In genomic region chr9:123219826-123220225, GRCm38 (mm10) we compare ENCODE assay signal across 16 mouse cellular contexts. TPM values are rescaled to one million over a fixed set of nuclear protein-coding genes. Genes with fewer than 3 reads are reported as not detected.
DNase-seq lines count a peak whose midpoint lies in the region; ATAC-seq and TF ChIP-seq lines count a peak whose summit lies in the region.
"Had no signal": no experiment of that assay in that cellular context is flagged by ENCODE, and none has a peak within 500 bp of the region (broad histone marks: within the 10 kb centered on the region; RNA-seq: fewer than 3 reads in every experiment).

No protein-coding gene starts in this region.

- no peaks in the 10 kb centered on the region for H3K9me3 ChIP-seq in hindbrain, embryonic 15.5 days
- no peaks in the 10 kb centered on the region for H3K9me3 ChIP-seq in hindbrain, embryonic 11.5 days (ENCODE audit: control insufficient read depth, low read length)
- H3K9me3 ChIP-seq in lung, postnatal 0 days (ENCODE audit: low read length) = no peaks in the 10 kb centered on the region
- no peaks in the 10 kb centered on the region for H3K9me3 ChIP-seq in stomach, embryonic 15.5 days
- H3K9me3 ChIP-seq: forebrain, embryonic 13.5 days; liver, embryonic 15.5 days; neural tube, embryonic 15.5 days had no signal

- no peak for ATAC-seq in hindbrain, embryonic 15.5 days (ENCODE audit: low FRiP score, low read depth)
- no peak for ATAC-seq in hindbrain, embryonic 11.5 days (ENCODE audit: low FRiP score)
- ATAC-seq in lung, postnatal 0 days = no peak
- ATAC-seq in stomach, embryonic 15.5 days (ENCODE audit: insufficient read depth, low FRiP score, low read depth) = no peak
- ATAC-seq: forebrain, embryonic 13.5 days; midbrain, embryonic 16.5 days had no signal

- WGBS in hindbrain, embryonic 15.5 days = 71% methylated on average over 5 of the region's 5 CpGs
- 80% methylated on average over 5 of the region's 5 CpGs for WGBS in hindbrain, embryonic 11.5 days
- 20% methylated on average over 5 of the region's 5 CpGs for WGBS in lung, postnatal 0 days
- 27% methylated on average over 5 of the region's 5 CpGs for WGBS in lung, adult 2 months
- 46% methylated on average over 5 of the region's 5 CpGs for WGBS in stomach, embryonic 15.5 days

- no peak overlapping the region for H3K4me3 ChIP-seq in hindbrain, embryonic 15.5 days
- H3K4me3 ChIP-seq in hindbrain, embryonic 11.5 days (ENCODE audit: low read depth, low read length) = no peak overlapping the region
- H3K4me3 ChIP-seq in lung, postnatal 0 days (ENCODE audit: low read depth, low read length) = no peak overlapping the region
- no peak overlapping the region for H3K4me3 ChIP-seq in lung, adult 2 months (replicated peaks; ENCODE audit: extremely low read depth, low read depth, low read length)
- no peak overlapping the region for H3K4me3 ChIP-seq in left cerebral cortex, adult 2 months
- H3K4me3 ChIP-seq in stomach, embryonic 15.5 days (replicated peaks) = no peak overlapping the region
- H3K4me3 ChIP-seq: forebrain, embryonic 13.5 days; liver, embryonic 15.5 days; neural tube, embryonic 15.5 days had no signal

- H3K4me2 ChIP-seq in hindbrain, embryonic 15.5 days = no peak overlapping the region
- no peak overlapping the region for H3K4me2 ChIP-seq in hindbrain, embryonic 11.5 days (replicated peaks; ENCODE audit: low read depth, low read length)
- H3K4me2 ChIP-seq in lung, postnatal 0 days (replicated peaks; ENCODE audit: low read depth, low read length) = no peak overlapping the region
- H3K4me2 ChIP-seq in stomach, embryonic 15.5 days = no peak overlapping the region
- H3K4me2 ChIP-seq: forebrain, embryonic 13.5 days; liver, embryonic 15.5 days; neural tube, embryonic 15.5 days had no signal

- peaks cover 8% of the 10 kb centered on the region; the same call in 1 of the 2 replicates for H3K4me1 ChIP-seq in hindbrain, embryonic 15.5 days (replicated peaks)
- no peaks in the 10 kb centered on the region for H3K4me1 ChIP-seq in hindbrain, embryonic 11.5 days (replicated peaks; ENCODE audit: control insufficient read depth, insufficient read depth, low read length)
- H3K4me1 ChIP-seq in lung, postnatal 0 days (ENCODE audit: insufficient read depth, low read depth, low read length) = no peaks in the 10 kb centered on the region
- peaks cover 2% of the 10 kb centered on the region; the same call in 1 of the 2 replicates for H3K4me1 ChIP-seq in lung, adult 2 months (ENCODE audit: control insufficient read depth, insufficient read depth, low read length)
- H3K4me1 ChIP-seq in stomach, embryonic 15.5 days = no peaks in the 10 kb centered on the region

- no peak for TF ChIP-seq EP300 in lung, postnatal 0 days (IDR thresholded peaks at IDR 0.05)

- no peak for DNase-seq in hindbrain, embryonic 11.5 days (ENCODE audit: low spot score)
- DNase-seq in lung, postnatal 0 days (ENCODE audit: low spot score) = peak; percentile 44
- no peak for DNase-seq in lung, adult 2 months
- DNase-seq in left cerebral cortex, adult 2 months (ENCODE audit: extremely low spot score in 1 of 2, low spot score in 2 of 2) = peak; percentile 21 to 40
- no peak for DNase-seq in cerebellum, adult 8-10 months
- DNase-seq: adrenal gland, postnatal 25 days; cerebellum, adult 18-20 months; spleen, adult 18-20 months; thymus, postnatal 4 days had no signal

- no peak for TF ChIP-seq POLR2A in lung, adult 2 months (IDR thresholded peaks at IDR 0.05; ENCODE audit: borderline replicate concordance, extremely low read depth, low read depth, low read length)

- H3K27ac ChIP-seq in hindbrain, embryonic 15.5 days (replicated peaks) = 0 out of 2 replicates have a peak overlapping the region, but pooled peaks have one; percentile 21
- no peak overlapping the region for H3K27ac ChIP-seq in hindbrain, embryonic 11.5 days (ENCODE audit: low read depth, low read length)
- H3K27ac ChIP-seq in lung, postnatal 0 days (ENCODE audit: low read length) = no peak overlapping the region; the same call in 1 of the 2 replicates
- peak overlapping the region; percentile 83 for H3K27ac ChIP-seq in left cerebral cortex, adult 2 months
- peak overlapping the region; percentile 5; the same call in 1 of the 2 replicates for H3K27ac ChIP-seq in stomach, embryonic 15.5 days
- H3K27ac ChIP-seq: forebrain, embryonic 13.5 days; liver, embryonic 15.5 days; neural tube, embryonic 15.5 days had no signal

- H3K9ac ChIP-seq in hindbrain, embryonic 15.5 days = no peak overlapping the region
- no peak overlapping the region for H3K9ac ChIP-seq in hindbrain, embryonic 11.5 days (ENCODE audit: low read depth, low read length)
- H3K9ac ChIP-seq in lung, postnatal 0 days (replicated peaks; ENCODE audit: low read depth) = no peak overlapping the region
- no peak overlapping the region for H3K9ac ChIP-seq in stomach, embryonic 15.5 days
- H3K9ac ChIP-seq: forebrain, embryonic 13.5 days; liver, embryonic 15.5 days; neural tube, embryonic 15.5 days had no signal

- H3K27me3 ChIP-seq in hindbrain, embryonic 15.5 days = peaks cover 17% of the 10 kb centered on the region
- H3K27me3 ChIP-seq in hindbrain, embryonic 11.5 days (ENCODE audit: control insufficient read depth, insufficient read depth, low read length) = peaks cover 15% of the 10 kb centered on the region
- no peaks in the 10 kb centered on the region for H3K27me3 ChIP-seq in lung, postnatal 0 days (replicated peaks; ENCODE audit: insufficient read depth, low read length)
- no peaks in the 10 kb centered on the region for H3K27me3 ChIP-seq in stomach, embryonic 15.5 days (replicated peaks)
- H3K27me3 ChIP-seq: CH12.LX had no signal

- intact Hi-C loops in left cerebral cortex, adult 2 months (cut with DNase I) = loop anchor here (5.0 kb wide), 1 partner anchor 282 kb away; no protein-coding TSS in a partner anchor

- no peak for TF ChIP-seq CTCF in lung, postnatal 0 days (IDR thresholded peaks at IDR 0.05)
- TF ChIP-seq CTCF in lung, adult 2 months (IDR thresholded peaks at IDR 0.05; ENCODE audit: insufficient read depth, low read length) = no peak
- TF ChIP-seq CTCF in left cerebral cortex, adult 2 months (IDR thresholded peaks at IDR 0.05) = no peak

- H3K36me3 ChIP-seq in hindbrain, embryonic 15.5 days = no peaks in the 10 kb centered on the region
- H3K36me3 ChIP-seq in hindbrain, embryonic 11.5 days (ENCODE audit: control insufficient read depth, insufficient read depth, low read length) = no peaks in the 10 kb centered on the region
- H3K36me3 ChIP-seq in lung, postnatal 0 days (ENCODE audit: insufficient read depth, low read length) = no peaks in the 10 kb centered on the region
- no peaks in the 10 kb centered on the region for H3K36me3 ChIP-seq in stomach, embryonic 15.5 days
- H3K36me3 ChIP-seq: liver, embryonic 15.5 days; neural tube, embryonic 15.5 days had no signal

RNA-seq across cellular contexts. Expression of gene Cdcp1, which starts 4.0 kb away (rescaled TPM):
- 0.13 and 0.21 TPM in 2 replicates for polyA plus RNA-seq in hindbrain, embryonic 15.5 days (2015; fragmentation: Nextera tagmentation; extraction: Ambion mirVana)
- polyA plus RNA-seq in hindbrain, embryonic 11.5 days (2014; fragmentation: Nextera tagmentation; extraction: Ambion mirVana) = 0.66 and 1.2 TPM in 2 replicates
- 9.8 and 10.9 TPM in 2 replicates for polyA plus RNA-seq in lung, postnatal 0 days (2015; fragmentation: Nextera tagmentation; extraction: Ambion mirVana)
- 10.8 and 14.2 TPM in 2 replicates for polyA plus RNA-seq in lung, adult 2 months (2012; rRNA removed)
- total RNA-seq in left cerebral cortex, adult 2 months (2021) = under 1 TPM in 1 of 2 experiments, not detected in 1; 0.29 TPM
- 13.5 and 15.3 TPM in 2 replicates for polyA plus RNA-seq in stomach, embryonic 15.5 days (2015; fragmentation: Nextera tagmentation; extraction: Ambion mirVana)
- polyA plus RNA-seq: forebrain, embryonic 13.5 days had no signal

RNA-seq across cellular contexts. Expression of gene Tmem158, which starts 40.7 kb away (rescaled TPM):
- polyA plus RNA-seq in hindbrain, embryonic 15.5 days (2015; fragmentation: Nextera tagmentation; extraction: Ambion mirVana) = 45.3 and 53.2 TPM in 2 replicates
- 3.6 and 5.7 TPM in 2 replicates for polyA plus RNA-seq in hindbrain, embryonic 11.5 days (2014; fragmentation: Nextera tagmentation; extraction: Ambion mirVana)
- polyA plus RNA-seq in lung, postnatal 0 days (2015; fragmentation: Nextera tagmentation; extraction: Ambion mirVana) = 16.0 and 17.5 TPM in 2 replicates
- polyA plus RNA-seq in lung, adult 2 months (2012; rRNA removed) = 7.3 and 14.5 TPM in 2 replicates
- total RNA-seq in left cerebral cortex, adult 2 months (2021) = 10 to 100 TPM; 44.7 to 60.5 TPM
- 14.9 and 17.1 TPM in 2 replicates for polyA plus RNA-seq in stomach, embryonic 15.5 days (2015; fragmentation: Nextera tagmentation; extraction: Ambion mirVana)

Comparison
In these comparisons a context has a peak if more than half of its experiments do, and no peak if none do; other contexts are left out.
1. H3K27ac ChIP-seq: peak in hindbrain, embryonic 15.5 days (single experiment), left cerebral cortex, adult 2 months (single experiment) and stomach, embryonic 15.5 days (single experiment); none in hindbrain, embryonic 11.5 days (single experiment) and lung, postnatal 0 days (single experiment).
2. DNase-seq: peak in lung, postnatal 0 days (single experiment) and left cerebral cortex, adult 2 months (2 of 2); none in hindbrain, embryonic 11.5 days (single experiment), lung, adult 2 months (single experiment) and cerebellum, adult 8-10 months (single experiment).